24 mouse cellular contexts compared by ENCODE assay signal in the genomic region with DNA sequence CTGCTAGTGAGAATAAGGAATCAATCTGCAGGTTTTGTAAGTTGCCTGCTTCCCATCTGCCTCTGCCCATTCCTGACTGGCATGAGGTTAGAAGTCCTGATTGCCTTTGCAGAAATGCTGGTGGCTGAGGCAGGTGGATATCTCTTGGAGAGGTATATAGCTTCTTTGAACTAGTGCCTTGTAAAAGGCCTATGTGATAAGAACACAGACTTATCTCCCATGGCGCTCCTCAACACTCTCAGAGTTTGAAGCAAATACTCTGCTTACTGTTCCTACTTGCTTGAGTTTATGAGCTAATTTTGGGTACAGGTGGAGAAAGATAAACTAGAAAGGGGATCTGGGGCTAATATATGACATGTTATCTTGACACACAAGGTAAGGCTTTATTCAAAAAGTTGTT.
"Had no signal": no experiment of that assay in that cellular context is flagged by ENCODE, and none has a peak within 500 bp of the region (broad histone marks: within the 10 kb centered on the region; RNA-seq: fewer than 3 reads in every experiment).

No protein-coding gene starts in this region.

- H3K9me3 ChIP-seq: heart, embryonic 13.5 days; heart, embryonic 15.5 days; hindbrain, embryonic 13.5 days; hindbrain, embryonic 15.5 days; limb, embryonic 13.5 days; limb, embryonic 15.5 days; liver, embryonic 13.5 days had no signal

- H3K36me3 ChIP-seq: heart, embryonic 13.5 days; heart, embryonic 15.5 days; hindbrain, embryonic 13.5 days; hindbrain, embryonic 15.5 days; limb, embryonic 13.5 days; limb, embryonic 15.5 days; liver, embryonic 13.5 days had no signal

- H3K9ac ChIP-seq: heart, embryonic 13.5 days; heart, embryonic 15.5 days; hindbrain, embryonic 13.5 days; hindbrain, embryonic 15.5 days; limb, embryonic 13.5 days; limb, embryonic 15.5 days; liver, embryonic 13.5 days had no signal

- H3K4me2 ChIP-seq: heart, embryonic 11.5 days; heart, embryonic 13.5 days; heart, embryonic 15.5 days; hindbrain, embryonic 13.5 days; hindbrain, embryonic 15.5 days; limb, embryonic 13.5 days; limb, embryonic 15.5 days; liver, embryonic 11.5 days; liver, embryonic 13.5 days had no signal

- H3K4me3 ChIP-seq: gastrocnemius, adult 2 months; heart, adult 2 months; heart, embryonic 13.5 days; heart, embryonic 15.5 days; hindbrain, embryonic 13.5 days; hindbrain, embryonic 15.5 days; limb, embryonic 13.5 days; limb, embryonic 15.5 days; liver, embryonic 13.5 days had no signal

- H3K4me1 ChIP-seq: heart, embryonic 13.5 days; heart, embryonic 15.5 days; hindbrain, embryonic 13.5 days; hindbrain, embryonic 15.5 days; limb, embryonic 13.5 days; limb, embryonic 15.5 days; liver, embryonic 13.5 days had no signal

- DNase-seq: gastrocnemius, adult 2 months; gastrocnemius, postnatal 10 days; gastrocnemius, postnatal 25 days; heart, adult 2 months; heart, postnatal 14 days; heart, postnatal 36 days; kidney, adult 18-20 months; kidney, adult 8-10 months; kidney, postnatal 10 days; kidney, postnatal 25 days; kidney, postnatal 4 days; layer of hippocampus, adult 9-11 months; layer of hippocampus, postnatal 36 days; left cerebral cortex, postnatal 4 days; liver, embryonic 13.5 days had no signal

- H3K27ac ChIP-seq: gastrocnemius, adult 2 months; heart, adult 2 months; heart, embryonic 13.5 days; heart, embryonic 15.5 days; hindbrain, embryonic 13.5 days; hindbrain, embryonic 15.5 days; hindbrain, postnatal 0 days; limb, embryonic 13.5 days; limb, embryonic 15.5 days; liver, embryonic 13.5 days had no signal

- ATAC-seq: hindbrain, postnatal 0 days had no signal

- H3K27me3 ChIP-seq: heart, embryonic 13.5 days; heart, embryonic 15.5 days; hindbrain, embryonic 13.5 days; hindbrain, embryonic 15.5 days; limb, embryonic 13.5 days; limb, embryonic 15.5 days; liver, embryonic 13.5 days had no signal
